Mouse (Mus musculus) megakaryocyte, embryonic 14.5 days (primary cell): ENCODE measurements around the gene Atp8a2. TPM values are rescaled to one million over a fixed set of nuclear protein-coding genes. Genes with fewer than 3 reads are reported as not detected.
"Not testable (repeated sequence)": the region's sequence is repeated elsewhere in the genome, so short reads cannot be mapped to it uniquely, and the experiment has no call there.

Source experiments
- H3K27me3 ChIP-seq: replicated peaks from 2 replicates; pipeline ENCODE3; 2012; ENCODE audit warnings: inconsistent platforms
- H3K36me3 ChIP-seq: replicated peaks from 2 replicates; pipeline ENCODE3; 2012; ENCODE audit warnings: low read length, inconsistent platforms, mixed read lengths
- H3K4me1 ChIP-seq: 2 replicates; pipeline ENCODE4 v1.6.1; 2012; ENCODE audit warnings: inconsistent platforms
- H3K4me3 ChIP-seq: replicated peaks from 2 replicates; pipeline ENCODE3; 2012; ENCODE audit warnings: moderate library complexity, mild to moderate bottlenecking, inconsistent platforms
- H3K9me3 ChIP-seq: 2 replicates; pipeline ENCODE4 v1.6.1; 2012; ENCODE audit warnings: inconsistent platforms
- FLI1 ChIP-seq: IDR thresholded peaks from 2 replicates; pipeline ENCODE4 v1.6.1; 2012; ENCODE audit warnings: low read length, inconsistent platforms, mixed read lengths
- GATA1 ChIP-seq: IDR thresholded peaks from 3 replicates; pipeline ENCODE4 v1.6.1; 2012; ENCODE audit warnings: mixed read lengths, low read length, inconsistent platforms, borderline replicate concordance
- polyA plus RNA-seq: library from polyadenylated mRNA; stranded (reverse); fragments of >175 nt; gene quantifications from 2 replicates; pipeline ENCODE4 v1.2.3, GENCODE M21; 2012; ENCODE audit warnings: low replicate concordance; ENCODE audit not compliant: insufficient read depth

Gene Atp8a2
- polyA plus RNA-seq, 1 experiment, result 0.02 TPM

DNA sequence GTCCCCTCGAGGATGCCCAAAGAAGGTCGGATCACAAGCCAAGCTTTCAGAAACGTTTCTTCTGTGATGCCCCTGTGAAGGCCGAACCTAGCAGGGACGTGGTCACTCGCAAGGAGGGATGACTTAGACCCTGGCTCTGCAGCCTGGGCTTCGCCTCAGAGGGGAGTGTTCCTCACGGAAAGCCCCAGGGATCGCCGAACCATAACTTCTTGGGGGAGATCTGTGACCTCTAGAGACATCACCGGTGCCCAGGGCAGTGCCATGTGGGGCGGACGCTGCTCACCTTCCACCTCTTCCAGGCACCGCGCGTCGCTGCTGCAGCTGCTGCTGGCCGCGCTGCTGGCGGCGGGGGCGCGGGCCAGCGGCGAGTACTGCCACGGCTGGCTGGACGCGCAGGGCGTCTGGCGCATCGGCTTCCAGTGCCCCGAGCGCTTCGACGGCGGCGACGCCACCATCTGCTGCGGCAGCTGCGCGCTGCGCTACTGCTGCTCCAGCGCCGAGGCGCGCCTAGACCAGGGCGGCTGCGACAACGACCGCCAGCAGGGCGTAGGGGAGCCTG lies 571.1 kb downstream of the Atp8a2 start:
- H3K9me3 ChIP-seq, result 0 out of 2 replicates have a peak, but pooled peaks cover 4% of the 10 kb centered on the region
- H3K36me3 ChIP-seq, result no peaks in the 10 kb centered on the region
- peaks cover 65% of the 10 kb centered on the region for H3K27me3 ChIP-seq
- peaks cover 15% of the 10 kb centered on the region for H3K4me1 ChIP-seq
- TF ChIP-seq FLI1, result no peak
- no peak for TF ChIP-seq GATA1
- H3K4me3 ChIP-seq, result peak overlapping the region; percentile 88

DNA sequence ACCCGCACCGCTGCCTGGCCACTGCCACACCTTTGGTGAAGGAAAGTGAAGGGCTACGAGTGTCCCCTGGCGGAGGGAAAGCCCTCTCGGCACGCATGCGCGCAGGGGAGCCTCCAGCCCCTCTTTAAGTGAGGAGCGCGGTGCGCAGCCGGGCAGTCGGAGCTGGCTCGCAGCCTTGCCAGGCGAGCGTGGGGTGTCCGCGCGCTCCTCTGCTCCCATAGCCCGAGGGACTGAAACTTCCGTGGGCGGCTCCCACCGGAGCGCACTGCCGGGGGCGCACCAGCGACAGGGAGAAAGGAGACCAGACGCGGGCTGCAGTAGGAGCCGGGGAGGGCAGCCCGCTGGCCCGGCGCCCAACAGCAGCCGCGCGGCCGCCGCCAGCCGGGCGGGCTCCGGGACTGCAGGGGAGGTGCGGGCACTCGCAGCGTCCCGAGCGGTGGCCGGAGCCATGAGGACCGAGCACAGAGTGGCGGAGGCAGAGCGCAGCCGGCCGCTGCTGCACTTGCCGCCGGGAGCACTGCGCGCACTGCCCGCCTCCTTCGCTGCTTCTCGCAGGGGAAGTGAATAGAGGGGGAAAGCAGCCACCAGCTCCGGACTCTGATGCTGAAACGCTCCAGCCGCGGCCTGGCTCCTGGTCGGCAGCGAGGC lies 571.7 kb downstream of the Atp8a2 start, which contains the start of gene Shisa2:
Shisa2 (plus strand) TSS at position 151 of the 648 bp plus-strand sequence.
- H3K4me1 ChIP-seq, result peaks cover 15% of the 10 kb centered on the region
- 0 out of 2 replicates have a peak, but pooled peaks cover 4% of the 10 kb centered on the region for H3K9me3 ChIP-seq
- TF ChIP-seq GATA1 (no peak), FLI1 (no peak)
- peak within 1 kb of the TSS; percentile 88 for H3K4me3 ChIP-seq
- no peaks in the 10 kb centered on the region for H3K36me3 ChIP-seq
- peaks cover 65% of the 10 kb centered on the region for H3K27me3 ChIP-seq

DNA sequence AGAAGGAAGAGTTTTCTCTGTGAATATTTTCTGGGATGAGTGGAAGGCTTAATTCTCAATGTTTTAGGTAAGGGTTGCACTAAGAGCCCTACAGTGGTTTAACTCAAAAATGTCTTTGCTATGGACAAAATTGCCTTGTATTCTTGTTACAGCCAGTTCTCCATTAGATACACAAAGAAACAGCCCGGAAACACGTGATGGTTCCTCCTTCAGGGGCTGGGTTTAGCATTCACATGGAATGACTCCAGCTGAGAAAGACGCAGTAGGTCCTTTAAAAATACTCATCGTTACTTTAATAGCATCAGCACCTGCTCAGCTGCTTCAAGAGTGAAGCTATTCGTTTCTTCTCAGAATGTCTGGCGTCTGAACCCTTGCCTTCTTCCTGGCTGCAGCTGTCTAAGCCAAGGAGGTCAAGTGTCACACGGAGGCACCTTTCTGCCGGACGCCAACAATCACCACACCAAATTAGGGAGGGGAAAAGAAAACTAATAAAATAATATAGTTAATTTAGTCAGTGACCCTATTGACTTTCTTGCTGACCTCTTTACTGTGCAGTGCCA lies 572.6 kb downstream of the Atp8a2 start:
- no peak for TF ChIP-seq FLI1
- no peak for TF ChIP-seq GATA1
- Histone ChIP-seq H3K27me3 (peaks cover 56% of the 10 kb centered on the region), H3K9me3 (0 out of 2 replicates have a peak, but pooled peaks cover 4% of the 10 kb centered on the region), H3K4me1 (peaks cover 15% of the 10 kb centered on the region), H3K4me3 (no peak overlapping the region), H3K36me3 (no peaks in the 10 kb centered on the region)

DNA sequence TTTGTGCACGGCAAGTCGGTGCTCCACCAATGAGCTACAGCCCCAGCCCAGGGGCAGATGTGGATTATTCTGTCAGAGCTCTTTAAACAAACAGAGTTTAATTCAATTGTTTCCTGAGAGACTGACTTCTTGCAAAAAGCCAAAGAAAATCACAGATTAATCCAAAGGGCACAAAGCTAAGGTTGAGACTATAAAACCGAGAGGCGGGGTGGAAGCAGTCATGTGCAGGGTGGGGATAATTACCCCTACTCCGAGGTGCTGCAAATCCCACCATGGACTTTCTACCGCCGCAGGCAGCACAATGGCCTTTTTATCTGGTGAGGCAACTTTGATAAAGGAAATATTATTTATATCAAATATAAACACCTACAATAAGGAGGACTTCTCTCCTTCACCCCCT lies 580.2 kb downstream of the Atp8a2 start:
- 0 out of 2 replicates have a peak, but pooled peaks cover 3% of the 10 kb centered on the region for H3K9me3 ChIP-seq
- no peaks in the 10 kb centered on the region for H3K36me3 ChIP-seq
- H3K27me3 ChIP-seq, result peaks cover 3% of the 10 kb centered on the region
- no peak for TF ChIP-seq GATA1
- 0 out of 2 replicates have a peak, but pooled peaks cover 6% of the 10 kb centered on the region for H3K4me1 ChIP-seq
- no peak overlapping the region for H3K4me3 ChIP-seq

DNA sequence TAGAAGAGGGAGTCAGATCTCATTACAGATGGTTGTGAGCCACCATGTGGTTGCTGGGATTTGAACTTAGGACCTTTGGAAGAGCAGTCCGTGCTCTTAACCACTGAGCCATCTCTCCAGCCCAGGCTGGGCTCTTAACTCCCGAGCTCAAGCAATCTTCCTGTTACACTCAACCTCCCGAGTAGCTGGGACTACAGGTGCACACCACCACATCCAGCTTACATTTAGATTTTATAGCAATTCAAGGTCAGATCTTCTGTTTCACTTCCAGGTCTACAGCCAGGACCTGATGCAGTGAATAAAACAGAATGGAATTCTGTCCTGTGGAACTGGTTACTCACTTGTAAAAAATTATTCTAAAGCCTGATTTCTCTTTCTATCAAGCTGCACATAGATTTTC lies 582.8 kb downstream of the Atp8a2 start:
- H3K4me1 ChIP-seq, result peaks cover 11% of the 10 kb centered on the region
- H3K27me3 ChIP-seq, H3K4me3 ChIP-seq, H3K36me3 ChIP-seq, H3K9me3 ChIP-seq: not testable (repeated sequence)

DNA sequence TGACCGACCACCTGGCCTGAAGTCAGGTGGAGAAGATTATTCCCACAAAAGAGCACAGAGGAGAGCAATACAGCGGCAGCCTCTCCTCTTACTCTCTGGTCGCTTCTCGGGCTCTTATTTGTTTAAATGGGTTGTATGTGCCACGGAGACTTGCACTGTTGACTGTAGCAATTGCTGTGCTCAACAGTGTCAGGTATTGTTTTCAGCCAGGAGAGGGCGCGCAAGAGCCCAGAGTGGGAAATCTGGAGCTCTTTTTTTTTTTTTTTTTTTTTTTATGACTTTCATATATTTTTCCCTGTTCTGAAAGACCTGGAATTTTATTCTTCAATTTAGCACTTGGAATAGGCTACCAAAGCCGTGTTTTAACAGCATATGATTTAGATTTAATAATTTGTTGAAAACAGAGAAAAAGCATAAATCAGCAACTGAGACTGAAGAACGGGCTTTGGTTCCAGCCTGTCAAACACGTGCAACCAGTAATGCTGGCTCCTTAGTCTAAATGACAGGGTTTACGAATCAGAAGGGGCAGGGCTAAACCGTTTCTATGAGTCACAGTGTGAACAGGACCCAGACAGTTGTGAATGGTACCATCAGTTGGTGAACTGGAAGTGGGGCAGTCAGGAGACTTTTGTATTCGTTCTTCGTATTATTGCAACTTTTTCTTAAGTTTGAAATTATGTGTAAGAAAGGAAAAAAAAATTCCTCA lies 583.9 kb downstream of the Atp8a2 start:
- TF ChIP-seq FLI1 (no peak), GATA1 (no peak)
- H3K4me3 ChIP-seq, result no peak overlapping the region
- H3K27me3 ChIP-seq, result peaks cover 3% of the 10 kb centered on the region
- H3K36me3 ChIP-seq, result no peaks in the 10 kb centered on the region
- 0 out of 2 replicates have a peak, but pooled peaks cover 7% of the 10 kb centered on the region for H3K9me3 ChIP-seq
- H3K4me1 ChIP-seq, result peaks cover 12% of the 10 kb centered on the region

DNA sequence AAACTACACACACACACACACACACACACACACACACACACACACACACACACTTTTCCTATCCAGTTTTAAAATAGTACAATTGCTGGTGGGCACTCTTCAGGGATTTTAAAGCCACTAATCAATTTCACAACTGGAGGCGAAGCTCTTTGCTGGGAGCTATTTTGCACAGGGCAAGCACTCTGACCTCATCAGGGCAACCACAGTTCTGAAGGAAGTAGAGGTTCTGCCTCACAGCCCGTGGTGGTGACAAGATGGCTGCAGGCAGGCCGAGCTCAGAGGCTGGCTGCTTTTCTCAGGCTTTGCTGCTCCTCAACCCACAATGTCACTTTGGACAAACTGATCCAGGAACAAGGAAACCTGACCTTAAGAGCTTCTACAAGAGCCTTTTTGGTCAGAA lies 590.0 kb downstream of the Atp8a2 start:
- H3K4me1 ChIP-seq, result peaks cover 24% of the 10 kb centered on the region
- no peaks in the 10 kb centered on the region for H3K36me3 ChIP-seq
- H3K27me3 ChIP-seq, result peaks cover 6% of the 10 kb centered on the region
- TF ChIP-seq FLI1, result no peak
- TF ChIP-seq GATA1, result no peak
- no peak overlapping the region for H3K4me3 ChIP-seq
- 0 out of 2 replicates have a peak, but pooled peaks cover 7% of the 10 kb centered on the region for H3K9me3 ChIP-seq

DNA sequence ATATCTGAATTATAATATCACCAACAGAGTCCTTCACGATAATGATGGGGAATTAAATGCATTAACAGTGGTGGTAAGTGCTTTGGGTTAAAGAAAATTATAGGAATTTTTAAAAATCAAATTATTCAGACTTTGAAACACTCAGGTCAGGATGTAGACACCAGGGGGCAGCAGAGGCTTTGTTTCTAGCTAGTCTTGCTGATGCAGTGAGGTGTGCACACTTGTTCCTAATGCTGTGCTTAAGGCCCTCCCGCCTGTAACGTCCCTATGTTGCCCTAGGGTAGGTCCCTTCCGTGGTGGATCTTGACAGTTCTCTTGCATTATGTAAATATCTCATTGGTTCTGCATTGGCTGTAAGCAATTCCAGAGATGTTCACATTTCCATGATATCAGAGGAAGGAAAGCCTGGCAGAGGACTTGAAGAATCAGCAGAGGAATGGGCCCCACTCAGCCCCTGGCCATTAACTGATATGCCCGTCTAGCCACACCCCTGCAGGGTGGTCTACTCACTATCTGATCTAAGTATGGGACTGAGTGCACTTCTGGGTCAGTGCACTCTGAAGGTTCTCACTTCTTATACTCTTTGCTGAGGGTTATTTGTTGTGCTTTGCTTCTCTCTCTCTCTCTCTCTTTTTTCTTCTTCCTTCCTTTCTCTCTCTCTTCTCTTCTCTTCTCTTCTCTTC lies 591.2 kb downstream of the Atp8a2 start:
- no peaks in the 10 kb centered on the region for H3K36me3 ChIP-seq
- H3K9me3 ChIP-seq, result no peaks in the 10 kb centered on the region
- no peak overlapping the region for H3K4me3 ChIP-seq
- peaks cover 6% of the 10 kb centered on the region for H3K27me3 ChIP-seq
- TF ChIP-seq GATA1, result no peak
- TF ChIP-seq FLI1, result no peak
- peaks cover 24% of the 10 kb centered on the region for H3K4me1 ChIP-seq

DNA sequence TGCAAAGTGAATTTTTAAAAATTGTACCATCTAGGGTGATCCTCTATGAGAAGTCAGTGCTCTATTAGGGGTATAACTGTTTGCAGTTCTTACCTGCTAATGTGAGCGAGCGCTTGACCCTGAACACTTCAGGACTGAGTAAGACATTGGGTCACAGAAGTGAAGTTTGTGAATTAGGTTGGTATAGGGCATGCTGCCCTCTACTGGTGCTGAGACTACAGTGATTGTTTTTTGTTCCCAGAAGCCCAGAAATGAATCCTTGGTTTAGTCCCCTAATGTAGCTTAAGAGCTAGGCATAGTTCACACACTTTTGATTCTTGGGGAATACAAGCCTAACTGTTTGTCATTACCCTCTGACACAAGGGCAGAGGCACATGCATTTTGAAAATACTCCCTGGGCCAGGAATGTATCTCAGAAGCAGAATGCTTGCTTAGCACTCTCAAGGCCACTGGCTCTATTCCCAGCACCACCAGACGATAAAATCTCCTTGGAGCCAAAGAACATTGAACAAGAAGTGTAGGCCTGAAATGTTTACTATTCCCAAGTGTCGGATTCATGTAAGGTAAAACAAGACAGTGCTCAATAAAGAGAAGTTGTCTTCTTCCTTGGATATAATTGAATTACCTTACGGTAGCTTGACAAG lies 592.9 kb downstream of the Atp8a2 start:
- TF ChIP-seq FLI1, result no peak
- TF ChIP-seq GATA1, result no peak
- no peaks in the 10 kb centered on the region for H3K9me3 ChIP-seq
- no peak overlapping the region for H3K4me3 ChIP-seq
- H3K36me3 ChIP-seq, result no peaks in the 10 kb centered on the region
- H3K27me3 ChIP-seq, result peaks cover 6% of the 10 kb centered on the region
- peaks cover 19% of the 10 kb centered on the region for H3K4me1 ChIP-seq
